Mouse (Mus musculus): Measurements from ENCODE around the gene Micu1. TPM values are rescaled to one million over a fixed set of nuclear protein-coding genes. Genes with fewer than 3 reads are reported as not detected.

Micu1 gene
- total RNA-seq, 2 experiments from 2014 or later, result 98.3 to 109 TPM

DNA sequence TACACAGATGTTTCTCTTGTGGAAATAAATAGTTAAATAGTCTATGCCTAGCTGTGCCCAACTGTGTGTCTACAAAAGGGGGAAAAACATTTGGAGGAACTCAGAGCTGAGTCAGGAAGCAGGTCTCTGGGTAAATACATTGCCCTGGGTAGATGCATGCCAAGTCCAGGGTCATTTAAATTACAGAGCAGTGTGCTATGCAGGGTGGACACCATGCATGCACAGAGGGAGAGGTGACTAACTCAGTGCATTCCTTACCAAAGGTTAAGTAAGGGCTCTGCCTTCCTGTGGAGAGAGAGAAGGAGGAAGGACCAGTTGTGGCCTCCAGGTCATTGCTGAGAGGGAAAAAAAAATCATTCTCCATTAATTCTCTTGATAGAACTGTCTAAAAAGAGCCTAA lies 22.4 kb downstream of the Micu1 start:
- no peak for DNase-seq

GRCm38 (mm10) chr10:59727251-59727650 lies 25.0 kb downstream of the Micu1 start:
- DNase-seq, result no peak

DNA sequence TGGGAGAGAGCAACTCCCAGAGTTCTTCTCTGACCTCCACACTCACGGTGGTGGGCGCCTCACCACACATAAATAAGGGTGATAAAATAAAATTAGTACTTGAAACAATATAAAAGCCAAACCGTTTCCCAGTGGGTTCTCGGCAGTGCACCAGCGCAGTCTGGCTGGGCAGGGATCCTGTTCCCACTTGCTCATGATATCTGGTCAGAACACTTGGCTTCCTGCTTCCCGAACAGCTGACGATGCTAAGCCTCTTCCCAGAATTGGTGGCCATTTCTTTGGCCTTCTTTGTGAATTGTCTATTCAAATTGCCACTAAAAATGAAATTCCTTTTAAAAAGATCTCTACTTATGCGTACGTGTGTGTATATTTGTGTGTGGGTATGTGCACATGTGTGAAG lies 27.0 kb downstream of the Micu1 start:
- DNase-seq, result no peak

- peak in 1 of 2 experiments; percentile 12 for DNase-seq
Measured at GRCm38 (mm10) chr10:59729842-59730241, 27.6 kb downstream of the Micu1 start.

- no peak for DNase-seq
Measured at GRCm38 (mm10) chr10:59736027-59736598, 33.8 kb downstream of the Micu1 start.

GRCm38 (mm10) chr10:59741448-59741847 lies 39.2 kb downstream of the Micu1 start:
- no peak for DNase-seq

GRCm38 (mm10) chr10:59743397-59743796 lies 41.1 kb downstream of the Micu1 start:
- DNase-seq, result no peak

GRCm38 (mm10) chr10:59743969-59744368 lies 41.7 kb downstream of the Micu1 start:
- no peak for DNase-seq

DNA sequence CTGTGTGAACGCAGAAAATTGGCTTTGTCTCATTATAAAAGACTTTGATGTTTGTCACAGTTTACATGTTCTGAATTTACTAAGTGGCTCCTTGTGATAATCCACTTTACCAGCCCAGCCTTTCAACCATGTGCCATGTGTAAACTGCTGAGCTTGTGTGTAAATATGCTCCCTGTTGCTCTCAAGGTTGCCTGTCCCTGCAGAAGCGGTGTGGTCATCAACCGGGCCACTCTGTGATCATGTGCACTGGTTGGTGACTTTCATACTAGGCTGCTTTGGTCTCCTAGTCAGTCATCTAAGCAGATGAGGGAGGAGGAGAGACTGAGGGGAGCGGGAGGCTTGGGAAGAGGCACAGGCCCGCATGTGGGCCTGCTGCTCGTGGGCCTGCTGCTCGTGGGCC lies 45.1 kb downstream of the Micu1 start:
- no peak for DNase-seq

GRCm38 (mm10) chr10:59748699-59749200 lies 46.5 kb downstream of the Micu1 start:
- no peak for DNase-seq

- no peak for DNase-seq
Measured at GRCm38 (mm10) chr10:59753538-59754069, 51.3 kb downstream of the Micu1 start.

DNA sequence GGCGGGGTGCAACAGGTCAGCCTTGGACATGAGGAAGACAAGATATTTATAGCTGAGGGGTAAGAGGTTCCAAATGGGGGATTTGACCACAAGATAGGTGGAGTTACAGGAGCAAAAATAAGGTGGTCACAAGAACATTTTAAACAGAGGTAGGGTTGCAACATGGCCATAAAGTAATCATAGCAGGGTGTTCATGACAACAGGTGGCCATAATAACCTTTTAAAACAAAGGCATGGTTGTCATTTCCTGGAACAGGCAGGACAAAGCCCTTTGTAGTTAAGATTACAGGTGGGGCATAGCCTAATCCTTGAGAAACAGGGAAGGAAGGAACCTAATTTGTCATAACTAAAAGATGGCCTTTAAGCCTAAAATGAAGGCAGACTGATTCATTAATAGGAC lies 51.8 kb downstream of the Micu1 start:
- no peak for DNase-seq

- no peak for DNase-seq
Measured at GRCm38 (mm10) chr10:59754901-59755300, 52.6 kb downstream of the Micu1 start.

GRCm38 (mm10) chr10:59755681-59756080 lies 53.4 kb downstream of the Micu1 start:
- DNase-seq, result no peak

DNA sequence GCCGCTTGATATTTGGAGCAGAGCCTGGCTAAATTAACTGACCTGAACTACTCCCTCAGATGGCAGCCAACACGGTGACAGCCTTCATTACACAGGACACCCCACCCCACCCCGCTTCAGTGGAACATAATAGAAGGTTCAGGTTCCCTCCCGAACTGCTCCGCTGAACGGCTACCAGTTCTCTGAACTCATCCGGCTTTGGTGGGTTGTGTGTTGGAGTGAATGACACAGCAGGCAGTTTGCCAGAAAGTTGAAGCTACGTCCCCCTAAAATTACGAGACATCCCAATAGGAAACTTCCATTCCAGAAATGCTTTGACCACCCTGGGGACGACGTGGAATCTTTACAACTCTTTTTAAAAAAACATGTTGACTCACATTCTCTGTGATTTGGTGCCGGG lies 53.8 kb downstream of the Micu1 start:
- DNase-seq, result no peak

DNA sequence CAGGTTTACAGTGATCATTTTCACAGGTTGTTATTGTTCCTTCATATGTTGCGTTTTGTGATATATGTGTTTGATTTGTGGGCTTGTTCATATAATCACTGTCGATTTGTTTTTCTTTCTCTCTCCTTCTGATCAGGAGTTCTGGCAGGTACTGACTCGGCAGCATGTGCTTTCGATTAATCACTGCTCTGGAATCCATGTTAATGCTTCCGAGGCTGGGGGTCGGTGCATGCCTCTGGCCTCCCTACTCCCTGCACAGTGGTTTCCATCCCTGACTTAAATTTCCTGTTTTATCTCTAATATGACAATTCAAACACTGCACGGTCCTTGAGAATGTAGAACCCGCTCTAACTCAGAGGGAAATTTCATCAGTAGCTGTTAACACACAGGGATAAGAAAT lies 54.3 kb downstream of the Micu1 start:
- no peak for DNase-seq

DNA sequence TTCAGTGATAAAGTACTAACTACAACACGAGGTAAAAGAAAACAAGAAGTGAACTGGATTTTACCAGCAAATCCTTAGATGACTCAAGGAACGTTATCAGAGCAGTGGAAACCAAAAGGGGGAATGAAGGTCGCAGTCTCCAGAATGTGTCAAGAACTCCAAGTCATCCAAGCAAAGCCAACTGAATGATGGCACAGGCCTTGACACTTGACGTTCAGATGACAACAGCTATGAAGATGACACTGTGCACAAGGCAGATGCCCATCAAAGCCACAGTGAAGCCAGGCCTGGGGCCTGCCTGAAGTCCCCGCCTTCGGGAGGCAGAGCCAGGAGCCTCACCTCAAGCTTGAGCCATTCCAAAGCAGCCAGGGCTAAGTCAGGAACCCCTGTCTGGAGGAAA lies 62.5 kb downstream of the Micu1 start:
- no peak for DNase-seq

GRCm38 (mm10) chr10:59768369-59769079 lies 66.2 kb downstream of the Micu1 start:
- no peak for DNase-seq

DNA sequence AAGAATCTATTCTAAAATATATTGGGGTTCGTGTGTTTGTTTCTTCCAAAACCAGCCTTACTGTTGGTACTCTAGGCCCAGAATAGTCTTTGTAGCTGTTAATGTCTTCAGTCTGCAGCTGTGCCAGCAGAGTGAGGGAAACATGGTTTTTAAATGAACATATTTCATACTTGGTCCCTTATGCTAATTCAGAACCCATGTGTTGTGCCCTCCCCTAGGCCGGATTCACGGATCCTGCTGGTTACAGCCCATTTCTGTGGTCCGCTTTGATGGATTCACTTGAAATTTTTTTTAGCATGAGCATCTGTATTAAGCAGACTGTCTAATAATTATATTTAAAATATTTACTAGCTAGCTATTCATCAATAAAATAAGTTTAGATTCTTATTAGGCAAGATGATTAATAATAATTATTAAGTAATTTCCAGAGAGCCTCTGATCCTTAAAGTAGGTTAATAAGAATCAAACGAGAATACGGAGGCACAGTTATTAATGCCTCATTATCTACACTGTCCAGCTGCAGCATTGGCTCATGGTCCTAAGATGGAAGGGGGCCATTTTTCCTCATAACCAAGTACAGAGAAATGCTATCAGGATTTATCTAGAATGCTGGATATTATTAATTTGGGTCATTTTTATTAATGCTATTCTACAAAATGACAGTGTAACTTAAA lies 69.2 kb downstream of the Micu1 start:
- DNase-seq, result no peak

DNA sequence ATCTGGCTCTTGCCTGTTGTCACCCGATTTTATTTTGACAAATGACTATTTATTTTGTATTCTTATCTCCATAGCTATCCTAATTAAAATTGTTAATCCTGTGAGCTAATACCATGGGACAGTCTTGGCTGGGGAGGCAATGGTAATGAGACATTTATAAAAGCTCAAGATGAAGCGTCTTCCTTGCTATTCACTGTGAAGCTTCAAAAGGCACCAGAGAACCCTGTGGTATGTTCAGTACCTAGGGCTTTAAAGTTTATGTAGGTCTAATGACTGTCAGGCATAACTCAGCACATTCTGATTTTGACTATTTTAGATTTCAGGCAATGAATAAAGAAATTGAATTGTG lies 69.7 kb downstream of the Micu1 start:
- no peak for DNase-seq

DNA sequence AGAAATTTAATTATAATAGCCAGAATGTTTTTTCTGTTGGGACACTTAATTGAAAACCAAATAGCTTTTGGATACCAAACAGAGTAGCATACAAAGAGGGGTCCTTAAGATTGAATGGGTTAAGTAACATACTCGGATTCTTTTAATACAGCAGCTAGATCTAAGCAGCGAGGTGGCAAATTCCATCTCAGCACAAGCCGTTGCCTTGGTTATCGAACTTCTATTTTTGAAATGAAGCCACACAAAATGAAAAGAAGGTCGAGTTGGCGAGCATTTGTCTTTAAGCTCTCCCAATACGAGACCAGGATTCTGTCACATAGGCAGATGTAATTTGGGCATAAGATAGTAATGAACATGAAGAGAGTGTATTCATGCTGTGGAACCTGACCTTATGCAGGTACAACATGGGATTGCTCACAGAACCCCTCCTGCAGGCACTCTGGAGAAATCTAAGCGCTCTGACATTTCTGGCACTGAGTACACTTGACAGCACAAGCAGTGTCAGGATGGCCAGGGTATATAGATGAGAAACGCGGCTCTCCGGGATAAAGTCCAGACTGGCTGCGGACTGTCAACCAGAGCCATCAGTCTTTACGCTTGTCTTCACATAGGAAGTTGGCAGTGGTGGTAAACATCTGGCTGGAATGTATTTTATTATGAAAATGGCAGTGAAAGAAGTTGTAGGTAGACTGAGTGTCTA lies 71.3 kb downstream of the Micu1 start:
- no peak for DNase-seq

DNA sequence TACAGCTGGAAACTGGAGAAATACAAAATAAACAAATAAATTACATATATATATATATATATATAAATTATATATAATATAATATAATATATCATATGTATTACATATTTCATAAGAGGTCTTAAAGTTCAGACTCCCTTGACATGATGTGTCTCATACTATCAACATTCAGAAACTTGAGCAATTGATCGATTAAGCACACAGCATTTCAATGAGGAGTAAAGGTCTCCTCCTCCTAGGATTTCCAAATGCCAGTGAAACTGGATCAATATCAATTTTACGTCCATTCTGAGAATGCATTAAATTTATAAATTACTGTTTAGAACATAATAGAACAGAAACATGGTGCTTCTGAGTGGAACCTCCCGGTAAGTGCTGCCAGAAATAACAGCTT lies 71.9 kb downstream of the Micu1 start:
- DNase-seq, result no peak

GRCm38 (mm10) chr10:59777246-59777645 lies 75.0 kb downstream of the Micu1 start:
- DNase-seq, result no peak

Measured in layer of hippocampus, postnatal 36 days (tissue).